Mouse (Mus musculus): ENCODE measurements around the gene Nfic.

Nfic gene

GRCm38 (mm10) chr10:81485060-81485449 lies 29.6 kb upstream of the Nfic start:
- no peak for DNase-seq

DNA sequence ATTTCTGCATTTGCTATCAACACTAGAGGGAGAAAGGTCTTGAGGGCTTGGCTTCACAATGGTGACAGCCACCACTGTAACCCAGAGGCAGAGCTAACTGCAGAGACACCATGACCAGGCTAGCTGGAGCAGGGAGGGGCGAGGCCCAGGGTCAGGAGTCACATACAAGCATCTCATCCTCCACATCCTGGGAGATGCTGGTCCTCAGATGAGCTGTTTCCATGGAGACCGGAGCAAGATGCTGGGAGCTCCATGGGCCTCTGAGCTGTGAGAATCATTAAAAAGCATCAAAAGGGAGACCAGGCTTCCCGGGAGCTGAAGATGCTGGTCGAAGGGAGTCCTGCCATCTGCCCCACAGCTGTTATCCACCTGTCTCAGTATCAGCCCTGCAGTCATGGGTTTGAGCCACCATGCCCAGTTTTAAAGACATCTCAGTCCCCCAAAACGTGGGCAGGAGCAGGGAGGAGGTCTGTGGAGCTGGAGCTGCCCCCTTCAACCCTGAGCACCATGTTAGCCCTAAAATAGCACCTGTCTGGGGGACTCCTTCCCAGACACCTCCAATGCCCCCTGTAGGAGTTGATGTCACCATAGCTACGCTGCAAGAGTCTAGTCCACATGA lies 29.1 kb upstream of the Nfic start:
- no peak for DNase-seq

DNA sequence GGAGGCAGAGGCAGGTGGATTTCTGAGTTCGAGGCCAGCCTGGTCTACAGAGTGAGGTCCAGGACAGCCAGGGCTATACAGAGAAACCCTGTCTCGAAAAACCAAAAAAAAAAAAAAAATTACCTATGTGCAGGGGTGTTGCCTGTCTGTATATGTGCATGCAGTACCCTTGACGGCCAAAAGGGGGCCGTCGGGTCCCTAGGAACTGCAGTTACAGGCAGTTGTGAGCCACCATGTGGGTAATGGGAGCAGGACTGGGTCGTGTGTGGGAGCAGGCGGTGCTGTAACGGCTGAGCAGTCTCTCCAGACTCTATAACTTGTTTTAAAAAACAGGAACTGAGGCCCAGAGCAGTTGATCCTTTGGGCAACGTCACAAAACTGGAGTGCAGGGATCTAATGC lies 28.5 kb upstream of the Nfic start:
- DNase-seq = no peak

- peak; percentile 80 for DNase-seq
These were observed 27.1 kb upstream of the Nfic start, which contains the start of gene Celf5 for GRCm38 (mm10) chr10:81482533-81482889. Celf5 (minus strand) TSS chr10:81482709.

DNA sequence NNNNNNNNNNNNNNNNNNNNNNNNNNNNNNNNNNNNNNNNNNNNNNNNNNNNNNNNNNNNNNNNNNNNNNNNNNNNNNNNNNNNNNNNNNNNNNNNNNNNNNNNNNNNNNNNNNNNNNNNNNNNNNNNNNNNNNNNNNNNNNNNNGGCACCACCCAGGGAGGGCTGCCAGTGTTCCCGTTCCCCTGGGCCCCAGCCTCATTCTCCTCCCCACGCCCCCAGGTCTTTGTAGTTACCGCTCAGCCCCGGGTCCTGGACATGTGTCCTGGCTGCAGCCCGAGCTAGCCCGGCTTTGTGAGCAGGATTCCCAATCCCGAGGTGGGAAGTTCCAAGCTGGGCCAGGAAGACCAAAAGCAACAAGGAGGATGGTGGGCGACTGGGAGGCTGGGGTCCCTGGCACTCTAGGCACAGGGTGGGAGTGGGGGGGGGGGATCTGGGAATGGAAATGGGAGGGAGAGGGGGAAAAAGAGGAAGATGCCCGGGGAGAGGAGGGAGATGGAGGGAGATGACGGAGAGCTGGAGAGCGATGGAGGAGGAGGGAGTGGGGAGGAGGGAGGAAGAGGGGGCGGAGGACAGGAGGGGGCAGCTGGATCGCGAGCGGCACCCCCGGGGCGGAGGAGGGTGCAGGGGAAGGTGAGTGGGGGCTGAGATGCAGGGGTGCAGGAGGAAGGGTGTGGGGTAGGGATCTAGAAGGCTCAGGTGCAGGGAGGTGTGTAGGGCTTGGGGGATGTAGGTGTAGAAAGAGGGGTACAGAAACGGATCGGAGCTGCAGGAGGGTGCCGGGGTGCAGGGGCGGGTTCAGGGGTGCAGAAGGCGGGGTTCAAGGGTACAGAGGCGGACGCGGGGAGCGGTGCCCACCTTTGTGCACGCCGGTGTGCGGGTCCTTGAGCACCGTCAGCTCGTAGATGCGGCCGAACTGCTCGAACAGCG lies 26.4 kb upstream of the Nfic start:
- no peak for DNase-seq

DNA sequence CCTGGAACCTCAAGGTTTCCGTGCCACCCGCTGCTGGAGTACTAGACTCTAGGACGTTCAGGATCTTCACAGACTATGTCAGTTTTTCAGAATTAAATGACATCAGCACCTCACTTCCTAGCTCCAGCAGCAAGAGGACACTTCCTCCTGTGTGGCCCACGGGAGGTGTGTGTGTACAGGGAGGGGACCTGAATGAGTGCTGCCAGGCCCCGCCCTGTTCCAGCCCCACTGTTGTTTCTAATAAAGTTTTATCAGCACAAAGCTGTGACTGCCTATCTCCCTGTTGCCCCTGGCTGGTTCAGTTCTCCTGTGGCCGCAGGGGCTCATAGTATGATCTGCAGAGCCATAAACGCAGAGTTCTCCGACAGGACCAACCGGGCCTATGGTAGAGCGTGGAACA lies 19.0 kb upstream of the Nfic start:
- DNase-seq = no peak

- peak; percentile 56 for DNase-seq
These were observed 17.6 kb upstream of the Nfic start for GRCm38 (mm10) chr10:81473003-81473451.

- no peak for DNase-seq
These were observed 17.1 kb upstream of the Nfic start for GRCm38 (mm10) chr10:81472403-81473002.

GRCm38 (mm10) chr10:81470454-81470853 lies 15.0 kb upstream of the Nfic start:
- no peak for DNase-seq

- DNase-seq = peak; percentile 10
These were observed 13.8 kb upstream of the Nfic start for GRCm38 (mm10) chr10:81469253-81469652.

GRCm38 (mm10) chr10:81467670-81468235 lies 12.3 kb upstream of the Nfic start:
- peak; percentile 20 for DNase-seq

DNA sequence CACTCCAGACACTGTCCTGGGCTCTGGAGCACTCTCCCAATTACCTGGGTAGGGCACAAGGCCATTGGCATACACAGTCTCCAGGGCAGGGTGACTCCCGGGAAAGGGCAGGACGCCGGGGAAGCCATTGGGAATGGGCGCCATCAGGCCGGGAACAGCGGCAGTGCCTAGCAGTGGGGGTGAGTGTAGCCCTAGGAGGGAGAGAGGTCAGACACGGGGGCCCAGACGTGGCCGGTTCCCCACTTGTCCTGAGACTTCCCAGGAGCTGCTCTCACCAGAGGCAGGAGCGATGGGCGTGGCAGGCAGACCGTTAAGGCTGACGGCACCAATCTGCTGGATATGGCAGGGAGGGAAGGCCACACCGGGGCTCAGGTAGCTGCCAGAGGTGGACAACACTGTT lies 11.4 kb upstream of the Nfic start:
- DNase-seq = peak; percentile 15

- DNase-seq = no peak
These were observed 10.6 kb upstream of the Nfic start for GRCm38 (mm10) chr10:81466066-81466465.

- DNase-seq = peak; percentile 5
These were observed 9.8 kb upstream of the Nfic start for GRCm38 (mm10) chr10:81465265-81465645.

GRCm38 (mm10) chr10:81464405-81465264 lies 9.2 kb upstream of the Nfic start:
- no peak for DNase-seq

- no peak for DNase-seq
These were observed 8.1 kb upstream of the Nfic start for GRCm38 (mm10) chr10:81463531-81463930.

- no peak for DNase-seq
These were observed 7.5 kb upstream of the Nfic start for GRCm38 (mm10) chr10:81462917-81463316.

- no peak for DNase-seq
These were observed 7.0 kb upstream of the Nfic start for GRCm38 (mm10) chr10:81462415-81462804.

DNA sequence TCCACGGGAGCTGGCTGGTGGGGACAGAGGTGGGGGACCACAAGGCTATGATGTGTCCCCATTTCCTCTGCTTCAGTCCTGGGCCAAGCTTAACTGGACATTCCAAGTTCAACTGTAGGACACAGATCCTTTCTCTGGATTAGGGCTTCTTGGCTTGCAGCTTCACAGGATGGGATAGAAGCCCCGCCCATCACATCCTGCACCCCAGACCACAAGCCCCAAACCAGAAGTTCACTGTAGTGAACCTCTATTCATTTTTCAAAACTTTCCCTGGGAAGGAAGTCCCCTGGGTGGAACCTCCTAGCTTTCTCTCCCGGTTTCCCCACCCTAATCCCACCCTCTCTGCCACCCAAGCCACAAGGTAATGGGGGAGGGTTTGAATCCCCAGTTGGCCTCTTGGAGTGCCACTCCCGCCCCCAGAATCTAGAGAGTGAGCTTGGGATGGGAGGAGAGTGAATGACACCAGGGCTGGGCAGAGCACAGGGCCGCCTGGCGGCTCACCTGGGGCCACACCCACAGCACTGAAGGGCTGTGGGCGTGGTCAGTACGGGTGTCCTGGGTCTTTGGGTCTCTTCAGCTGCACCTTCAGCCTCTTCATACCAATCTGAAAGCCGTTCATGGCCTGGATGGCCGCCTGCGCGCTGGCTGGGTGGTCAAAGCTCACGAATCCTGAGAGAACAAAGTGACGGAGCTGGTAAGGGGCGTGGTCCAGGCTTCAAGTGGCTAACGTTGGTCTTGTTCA lies 6.4 kb upstream of the Nfic start:
- no peak for DNase-seq

DNA sequence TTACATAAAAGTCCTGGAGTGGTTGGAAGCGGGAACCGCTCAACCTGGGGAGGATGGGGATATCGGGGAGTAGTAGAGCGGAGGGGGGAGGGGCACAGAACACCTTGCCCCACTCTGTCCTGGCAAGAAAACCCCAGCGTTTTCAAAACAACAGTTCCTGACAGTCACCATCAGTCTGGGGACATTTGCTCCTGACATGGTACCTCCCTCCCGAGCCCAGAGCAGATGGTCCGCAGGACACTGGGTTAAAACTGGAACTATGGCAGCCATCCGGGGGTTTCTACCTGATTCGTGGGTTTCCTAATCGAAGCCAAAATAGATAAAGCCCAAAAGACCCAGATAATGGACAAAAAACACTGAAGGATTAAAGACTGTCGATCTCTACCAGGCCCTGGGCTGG lies 5.5 kb upstream of the Nfic start:
- no peak for DNase-seq

DNA sequence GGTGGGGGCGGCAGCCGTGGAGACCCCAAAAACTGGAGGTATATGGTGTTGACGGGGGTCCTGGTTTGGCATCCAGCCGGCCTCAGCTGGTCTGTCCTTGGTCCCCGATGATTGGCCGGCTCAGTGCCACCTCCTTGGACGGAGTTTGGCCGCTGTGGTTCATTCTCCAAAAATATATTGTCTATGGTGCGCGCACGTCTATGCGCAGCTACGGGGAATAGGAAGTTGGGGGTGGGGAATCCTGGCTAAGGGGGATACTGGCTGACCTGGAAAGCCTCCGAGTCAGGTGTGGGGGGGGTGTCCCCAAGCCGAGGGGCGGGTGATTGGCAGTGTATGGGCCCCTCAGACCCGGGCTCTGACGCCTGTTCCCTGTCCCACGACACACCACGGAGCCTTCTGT lies 5.0 kb upstream of the Nfic start:
- DNase-seq = no peak

DNA sequence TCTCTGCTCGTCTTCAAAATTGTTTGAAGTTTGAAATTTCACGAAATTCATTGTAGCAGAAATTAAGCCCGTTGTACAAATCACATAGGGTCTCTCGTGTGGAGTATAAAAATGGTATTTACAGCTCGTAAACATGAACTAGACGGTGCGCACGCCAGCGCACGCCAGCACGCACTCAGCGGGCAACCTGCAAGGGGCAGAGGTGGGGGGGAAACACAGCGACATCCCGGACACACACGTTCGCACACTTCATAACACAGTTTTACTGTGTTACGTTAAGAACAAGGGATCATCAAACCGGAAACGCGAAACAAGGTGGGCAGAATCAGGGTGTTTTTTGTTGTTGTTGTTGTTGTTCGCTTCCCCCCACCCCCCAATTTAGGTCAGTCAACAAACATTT lies 4.0 kb upstream of the Nfic start:
- no peak for DNase-seq
